Mouse (Mus musculus): ENCODE measurements around the gene Gfra4. TPM values are rescaled to one million over a fixed set of nuclear protein-coding genes. Genes with fewer than 3 reads are reported as not detected.

Gfra4 gene
- polyA plus RNA-seq (2017; shearing (Covaris generic)), result not detected

DNA sequence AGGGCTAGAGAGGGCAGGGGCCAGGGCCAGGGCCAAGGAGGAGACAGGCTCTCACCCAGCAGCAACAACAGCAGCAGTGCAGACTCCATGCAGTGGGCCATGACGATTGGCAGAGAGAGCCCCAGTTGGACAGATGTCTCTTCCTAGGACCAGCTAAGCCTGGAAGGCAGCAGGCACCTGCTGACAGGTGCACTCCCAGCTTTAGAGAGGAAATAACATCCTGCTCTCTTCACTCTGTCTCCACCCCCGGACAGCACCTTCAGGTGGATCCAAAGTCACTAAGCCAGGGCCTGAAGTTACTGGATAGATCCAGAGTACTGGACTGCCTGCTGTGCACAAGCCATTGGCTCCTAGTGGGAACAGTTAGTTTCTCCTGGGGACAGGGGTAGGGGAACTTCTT, at the start of gene Gfra4:
Gfra4 (minus strand) TSS at position 101 of the 400 bp plus-strand sequence.

GRCm38 (mm10) chr2:131086667-131087390, 43.9 kb upstream of the Gfra4 start, which contains the start of gene Siglec1:
Gene Siglec1 (minus strand): TSS chr2:131086765.

DNA sequence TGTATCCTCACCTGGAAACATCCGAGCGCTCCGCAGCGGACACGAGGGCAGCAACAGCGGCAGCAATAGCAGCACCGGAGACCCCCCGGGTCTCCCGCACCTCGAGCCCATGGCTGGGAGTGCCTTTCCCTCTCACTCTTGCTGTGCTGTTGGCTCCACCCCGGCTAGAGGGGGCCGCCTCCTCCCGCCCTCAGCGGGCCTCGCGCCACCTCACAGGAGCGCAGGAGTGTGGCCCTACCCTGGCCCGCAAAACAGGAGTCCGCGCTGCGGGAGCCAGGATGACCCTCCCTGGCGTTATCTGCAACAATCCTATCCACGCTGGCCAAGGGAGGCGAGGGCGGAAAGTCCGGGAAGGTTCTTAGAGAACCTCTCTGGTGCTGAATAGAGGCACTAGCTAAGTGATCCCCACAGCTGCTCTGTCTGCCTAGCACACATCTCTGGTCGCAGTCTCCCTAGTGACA, 20.5 kb upstream of the Gfra4 start, which contains the start of gene Adam33:
Adam33 (minus strand) TSS at position 411 of the 461 bp plus-strand sequence.

Other genes starting within 250 kb of the Gfra4 start
- 20.6 TPM for gene 4930402H24Rik, start 136.7 kb downstream of the Gfra4 start, polyA plus RNA-seq (2017; shearing (Covaris generic))
- 13.7 TPM for gene Atrn, start 136.6 kb downstream of the Gfra4 start, polyA plus RNA-seq (2017; shearing (Covaris generic))
- gene Adam33, start 20.7 kb upstream of the Gfra4 start, polyA plus RNA-seq (2017; shearing (Covaris generic)), result not detected
- not detected for gene Siglec1, start 43.7 kb upstream of the Gfra4 start, polyA plus RNA-seq (2017; shearing (Covaris generic))
- gene Hspa12b, start 84.2 kb upstream of the Gfra4 start, polyA plus RNA-seq (2017; shearing (Covaris generic)), result not detected
- gene Gm11037, start 90.4 kb upstream of the Gfra4 start, polyA plus RNA-seq (2017; shearing (Covaris generic)), result not detected
- gene 1700037H04Rik, start 117.0 kb upstream of the Gfra4 start, polyA plus RNA-seq (2017; shearing (Covaris generic)), result 27.3 TPM
- gene Cenpb, start 137.0 kb upstream of the Gfra4 start, polyA plus RNA-seq (2017; shearing (Covaris generic)), result 8.0 TPM
- 73.8 TPM for gene Cdc25b, start 143.9 kb upstream of the Gfra4 start, polyA plus RNA-seq (2017; shearing (Covaris generic))
- 0.22 TPM for gene Spef1, start 144.2 kb upstream of the Gfra4 start, polyA plus RNA-seq (2017; shearing (Covaris generic))
- gene Ap5s1, start 164.0 kb upstream of the Gfra4 start, polyA plus RNA-seq (2017; shearing (Covaris generic)), result 8.4 TPM
- 11.5 TPM for gene Mavs, start 191.0 kb upstream of the Gfra4 start, polyA plus RNA-seq (2017; shearing (Covaris generic))
- 82.2 TPM for gene Pank2, start 219.4 kb upstream of the Gfra4 start, polyA plus RNA-seq (2017; shearing (Covaris generic))

Measured in effector memory CD4-positive, alpha-beta T cell, adult 5 months (primary cell).